Mouse (Mus musculus) hindbrain, embryonic 16.5 days (tissue): ENCODE measurements around the gene Ctdnep1. TPM values are rescaled to one million over a fixed set of nuclear protein-coding genes. Genes with fewer than 3 reads are reported as not detected.

ENCODE experiments used
- ATAC-seq: fragments of 200-750 bp; cut with Nextera tagmentation; 2 replicates; pipeline ENCODE4 v1.8.0; 2017; ENCODE audit warnings: moderate TSS enrichment, moderate library complexity
- H3K27ac ChIP-seq: fragments of 300-500 bp; sonication (generic); 2 replicates; pipeline ENCODE4 v1.5.1; 2014; ENCODE audit warnings: low read depth, mild to moderate bottlenecking, control low read depth, low read length, moderate library complexity
- H3K27me3 ChIP-seq: fragments of 300-500 bp; sonication (generic); replicated peaks from 2 replicates; pipeline ENCODE4 v1.6.1; 2014; ENCODE audit warnings: low read length; ENCODE audit not compliant: control insufficient read depth, insufficient read depth
- H3K36me3 ChIP-seq: fragments of 300-500 bp; sonication (generic); 2 replicates; pipeline ENCODE4 v1.6.1; 2014; ENCODE audit warnings: mild to moderate bottlenecking, low read length, moderate library complexity, mixed read lengths; ENCODE audit not compliant: control insufficient read depth, insufficient read depth
- H3K4me1 ChIP-seq: fragments of 300-500 bp; sonication (generic); 2 replicates; pipeline ENCODE4 v1.6.1; 2014; ENCODE audit warnings: low read depth, low read length; ENCODE audit not compliant: control insufficient read depth, insufficient read depth
- H3K4me2 ChIP-seq: fragments of 300-500 bp; sonication (generic); 2 replicates; pipeline ENCODE4 v1.6.1; 2014; ENCODE audit warnings: mild to moderate bottlenecking, low read length, control low read depth, moderate library complexity
- H3K4me3 ChIP-seq: fragments of 300-500 bp; sonication (generic); 2 replicates; pipeline ENCODE4 v1.5.1; 2014; ENCODE audit warnings: mild to moderate bottlenecking, low read length, control low read depth, moderate library complexity
- H3K9ac ChIP-seq: fragments of 300-500 bp; sonication (generic); 2 replicates; pipeline ENCODE4 v1.6.1; 2014; ENCODE audit warnings: low read depth, mild to moderate bottlenecking, control low read depth, low read length, moderate library complexity
- H3K9me3 ChIP-seq: fragments of 300-500 bp; sonication (generic); 2 replicates; pipeline ENCODE4 v1.6.1; 2014; ENCODE audit warnings: mild to moderate bottlenecking, low read length, moderate library complexity; ENCODE audit not compliant: control insufficient read depth
- WGBS: fragments of 180-500 bp; shearing (Covaris S2); extraction: QIAGEN DNeasy Blood & Tissue Kit; methylation state at CpG from one replicate; pipeline ENCODE4 v1.1.7; 2014; 5-methylcytosine and 5-hydroxymethylcytosine counted together
- polyA plus RNA-seq: library from polyadenylated mRNA; unstranded; fragments of >200 nt; fragmentation: Nextera tagmentation; extraction: Ambion mirVana; gene quantifications from 2 replicates; pipeline ENCODE4 v1.2.1, GENCODE M21; 2015

Ctdnep1 gene
- polyA plus RNA-seq, 1 experiment from 2014 or later = 26.9 TPM

DNA sequence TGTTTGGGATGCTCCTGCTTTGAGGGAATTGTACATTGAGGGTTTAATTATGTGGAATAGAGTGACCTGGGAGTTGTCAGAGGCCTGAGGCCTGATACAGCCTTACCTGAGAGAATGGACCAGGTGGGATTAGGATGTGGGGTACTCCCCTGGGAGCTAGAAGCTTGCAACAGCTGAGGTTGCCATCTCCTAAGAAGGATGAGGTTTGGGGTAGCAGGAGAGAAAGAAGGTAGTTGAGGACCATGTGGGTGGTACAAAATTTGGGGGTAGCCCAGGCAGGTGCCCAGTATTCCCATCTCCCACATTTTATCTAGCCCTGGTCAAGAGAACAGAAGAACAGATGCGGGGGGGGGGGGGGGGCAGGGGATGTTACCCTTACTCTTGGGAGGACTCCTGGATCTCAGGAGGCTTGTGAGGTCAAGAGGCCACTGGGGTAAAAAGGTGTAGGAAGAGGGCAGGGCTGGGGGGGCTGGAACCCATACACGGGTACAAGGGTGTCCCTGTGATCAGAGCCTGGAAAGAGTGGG, 38.6 kb downstream of the Ctdnep1 start:
- Histone ChIP-seq H3K9me3 (no peaks in the 10 kb centered on the region), H3K4me1 (peaks cover 55% of the 10 kb centered on the region), H3K4me2 (peak overlapping the region; percentile 88), H3K27ac (peak overlapping the region; percentile 96), H3K4me3 (peak overlapping the region; percentile 77), H3K36me3 (no peaks in the 10 kb centered on the region), H3K9ac (peak overlapping the region; percentile 92), H3K27me3 (no peaks in the 10 kb centered on the region)
- 25% methylated on average over 2 of the region's 2 CpGs for WGBS
- no peak for ATAC-seq

DNA sequence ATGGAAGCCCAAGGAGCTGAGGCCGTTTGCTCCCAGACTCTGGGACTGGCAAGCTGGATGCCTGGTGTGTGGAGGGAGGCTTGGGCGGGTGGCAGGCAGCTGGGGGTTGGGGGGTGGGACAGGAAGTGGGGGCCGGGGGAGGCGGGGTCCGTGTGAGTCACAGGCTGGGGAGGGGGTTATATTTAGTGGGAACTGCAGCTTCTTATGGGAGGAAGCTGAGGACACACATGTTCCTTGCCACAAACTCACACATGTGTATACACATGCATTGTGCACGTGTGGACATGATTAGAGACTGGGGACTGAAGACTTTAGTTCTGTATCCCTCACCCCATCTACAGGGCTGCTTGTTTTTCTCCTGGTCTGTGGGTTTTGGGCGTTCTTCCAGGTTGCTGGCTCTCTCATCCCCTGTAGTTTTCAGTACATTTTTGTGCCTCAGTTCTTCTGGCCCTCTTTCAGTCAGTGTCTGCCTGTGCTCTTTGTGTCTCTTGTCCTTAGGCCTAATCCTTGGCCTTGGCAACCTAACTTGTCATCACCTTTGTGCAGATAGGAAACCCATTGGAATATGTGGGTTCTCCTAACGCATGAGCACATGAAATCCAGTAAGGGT, 39.2 kb downstream of the Ctdnep1 start:
- Histone ChIP-seq H3K27me3 (no peaks in the 10 kb centered on the region), H3K4me3 (peak overlapping the region; percentile 77), H3K36me3 (no peaks in the 10 kb centered on the region), H3K9me3 (no peaks in the 10 kb centered on the region), H3K27ac (peak overlapping the region; percentile 96), H3K4me2 (peak overlapping the region; percentile 88), H3K4me1 (peaks cover 57% of the 10 kb centered on the region), H3K9ac (peak overlapping the region; percentile 92)
- 16% methylated on average over 7 of the region's 8 CpGs for WGBS
- ATAC-seq = no peak

DNA sequence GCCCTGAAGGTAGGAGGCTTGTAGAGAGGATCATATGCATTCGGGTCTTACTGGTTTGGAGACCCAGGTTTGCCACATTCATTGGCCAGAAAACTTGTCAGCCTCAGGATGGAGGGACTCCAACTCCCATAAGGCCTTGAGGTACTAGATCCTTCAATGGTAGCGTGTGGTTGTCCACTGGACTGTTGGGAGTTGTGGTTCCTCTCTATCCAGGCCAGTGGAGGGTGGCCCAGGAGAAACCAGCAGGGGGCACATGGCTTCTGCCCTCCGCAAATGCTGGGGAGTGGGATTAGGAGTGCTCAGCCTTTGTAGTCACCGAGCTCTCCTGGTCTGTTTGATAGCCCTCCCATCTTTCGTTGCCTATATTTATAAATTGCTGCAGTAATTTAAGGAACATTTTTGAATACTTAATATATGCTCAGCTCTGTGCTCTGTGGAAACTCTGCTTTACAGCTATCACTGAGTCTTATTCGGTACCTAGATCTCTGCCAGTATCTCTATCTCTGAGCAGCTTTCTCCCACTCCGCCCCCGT, 39.8 kb downstream of the Ctdnep1 start:
- H3K9ac ChIP-seq = peak overlapping the region; percentile 92
- WGBS = under 1% methylated on average over 8 of the region's 8 CpGs
- H3K4me1 ChIP-seq = peaks cover 62% of the 10 kb centered on the region
- H3K4me2 ChIP-seq = peak overlapping the region; percentile 88
- ATAC-seq = peak; percentile 69
- no peaks in the 10 kb centered on the region for H3K27me3 ChIP-seq
- H3K9me3 ChIP-seq = no peaks in the 10 kb centered on the region
- H3K27ac ChIP-seq = peak overlapping the region; percentile 96
- H3K36me3 ChIP-seq = no peaks in the 10 kb centered on the region
- peak overlapping the region; percentile 77 for H3K4me3 ChIP-seq

DNA sequence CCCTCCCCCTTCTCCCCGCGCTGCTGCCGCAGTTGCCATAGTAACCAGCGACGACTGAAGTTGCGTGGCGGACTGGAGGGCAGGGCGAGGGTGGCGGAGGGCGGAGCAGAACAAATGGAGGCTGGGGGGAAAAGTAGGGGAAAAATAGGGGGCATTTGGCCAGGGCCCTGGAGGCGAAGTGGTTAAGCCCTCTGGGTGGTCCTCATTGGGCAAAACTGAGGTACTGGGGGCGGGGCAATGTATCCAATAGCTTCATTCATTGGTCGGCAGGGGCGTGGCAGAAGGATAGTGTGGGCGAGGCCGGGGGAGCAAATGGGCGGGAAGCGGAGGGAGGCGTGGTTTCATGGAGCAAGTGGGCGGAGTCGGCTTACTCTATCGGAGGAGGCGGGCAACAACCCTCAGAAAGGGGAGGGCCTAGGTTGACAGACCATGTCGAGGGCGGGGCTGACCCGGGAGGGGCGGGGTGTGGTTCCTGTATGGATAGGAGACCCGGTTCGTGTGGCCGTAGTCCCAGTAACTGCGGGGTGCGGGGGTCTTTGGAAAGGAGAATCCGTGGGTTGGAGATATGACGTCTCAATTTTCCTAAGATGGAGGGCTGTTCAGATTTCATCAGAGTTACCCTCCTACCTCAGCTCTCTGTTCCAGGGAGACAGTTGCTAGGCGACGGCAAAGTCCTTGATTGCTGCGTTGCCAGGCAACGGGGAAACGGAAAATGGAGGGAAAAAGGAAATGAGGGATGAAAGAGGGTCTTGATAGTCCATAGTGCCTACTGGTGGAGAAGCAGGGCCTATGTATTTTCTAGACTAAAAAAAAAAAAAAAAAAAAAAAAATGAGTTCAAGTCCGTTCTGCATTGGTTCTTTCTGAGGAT, 40.5 kb downstream of the Ctdnep1 start:
- Histone ChIP-seq H3K27ac (peak overlapping the region; percentile 96), H3K27me3 (no peaks in the 10 kb centered on the region), H3K36me3 (no peaks in the 10 kb centered on the region), H3K9me3 (no peaks in the 10 kb centered on the region), H3K4me2 (peak overlapping the region; percentile 88), H3K9ac (peak overlapping the region; percentile 92), H3K4me3 (peak overlapping the region; percentile 77), H3K4me1 (peaks cover 69% of the 10 kb centered on the region)
- WGBS = under 1% methylated on average over 40 of the region's 40 CpGs
- ATAC-seq = peak; percentile 79

DNA sequence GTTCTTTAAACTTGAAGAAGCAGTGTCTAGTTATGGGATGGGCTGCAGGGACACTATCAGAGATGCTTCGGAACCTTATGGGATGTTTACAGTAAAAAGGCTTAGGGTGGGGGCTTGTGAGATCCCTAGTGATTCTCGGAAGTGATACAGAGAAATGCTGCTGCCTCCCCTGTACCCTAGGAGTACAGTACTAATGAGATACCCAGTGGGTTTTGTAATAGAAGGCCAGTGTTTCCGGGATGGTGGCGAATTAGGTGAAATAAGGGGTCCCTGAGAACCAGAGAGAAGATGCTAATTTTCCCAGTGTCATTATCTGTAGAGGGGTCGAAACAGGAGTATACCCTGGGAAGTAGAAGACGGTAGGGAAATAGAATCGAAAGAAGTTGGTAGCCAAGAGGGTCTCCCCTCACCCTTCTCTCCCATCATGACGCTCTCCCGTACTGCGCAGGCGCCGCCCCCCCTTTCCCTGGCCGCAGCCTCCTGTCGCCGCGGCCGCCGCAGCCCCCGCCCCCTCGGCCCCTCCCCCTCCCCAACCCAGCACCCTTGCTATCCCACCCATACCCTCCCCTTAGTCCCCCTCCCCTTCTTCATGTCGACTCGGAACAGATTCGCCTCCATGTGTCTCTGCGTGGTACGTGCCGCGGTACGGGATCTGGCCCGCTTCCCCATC, 42.7 kb downstream of the Ctdnep1 start:
- no peaks in the 10 kb centered on the region for H3K9me3 ChIP-seq
- whole genome bisulfite sequencing = 2% methylated on average over 23 of the region's 29 CpGs
- peak overlapping the region; percentile 52 for H3K27ac ChIP-seq
- peaks cover 81% of the 10 kb centered on the region for H3K4me1 ChIP-seq
- H3K27me3 ChIP-seq = no peaks in the 10 kb centered on the region
- H3K4me2 ChIP-seq = peak overlapping the region; percentile 61
- H3K4me3 ChIP-seq = peak overlapping the region; percentile 42
- peak overlapping the region; percentile 62 for H3K9ac ChIP-seq
- ATAC-seq = no peak
- no peaks in the 10 kb centered on the region for H3K36me3 ChIP-seq

DNA sequence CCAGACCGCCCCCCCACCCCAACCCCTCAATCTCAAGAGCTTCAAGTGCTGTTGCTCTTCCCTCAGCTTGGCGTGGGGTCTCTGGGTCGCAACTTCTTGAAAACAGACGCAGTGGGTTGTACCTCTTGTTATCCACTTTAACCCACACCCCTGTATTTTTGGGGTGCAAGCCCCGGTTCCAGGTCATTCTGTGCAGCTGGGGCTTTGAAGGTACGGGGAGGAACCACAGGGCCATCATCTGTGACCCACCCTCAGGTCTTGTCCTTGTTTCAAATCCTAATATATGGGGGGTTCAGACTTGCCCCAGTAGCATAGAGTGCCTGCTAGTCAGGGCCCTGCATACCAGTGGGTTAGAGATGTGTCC, 43.2 kb downstream of the Ctdnep1 start:
- H3K9me3 ChIP-seq = no peaks in the 10 kb centered on the region
- ATAC-seq = no peak
- peak overlapping the region; percentile 61 for H3K4me2 ChIP-seq
- peak overlapping the region; percentile 62 for H3K9ac ChIP-seq
- H3K4me1 ChIP-seq = peaks cover 85% of the 10 kb centered on the region
- H3K4me3 ChIP-seq = peak overlapping the region; percentile 42
- 11% methylated on average over 6 of the region's 6 CpGs for WGBS
- peak overlapping the region; percentile 13; the same call in 1 of the 2 replicates for H3K27ac ChIP-seq
- H3K36me3 ChIP-seq = no peaks in the 10 kb centered on the region
- no peaks in the 10 kb centered on the region for H3K27me3 ChIP-seq

DNA sequence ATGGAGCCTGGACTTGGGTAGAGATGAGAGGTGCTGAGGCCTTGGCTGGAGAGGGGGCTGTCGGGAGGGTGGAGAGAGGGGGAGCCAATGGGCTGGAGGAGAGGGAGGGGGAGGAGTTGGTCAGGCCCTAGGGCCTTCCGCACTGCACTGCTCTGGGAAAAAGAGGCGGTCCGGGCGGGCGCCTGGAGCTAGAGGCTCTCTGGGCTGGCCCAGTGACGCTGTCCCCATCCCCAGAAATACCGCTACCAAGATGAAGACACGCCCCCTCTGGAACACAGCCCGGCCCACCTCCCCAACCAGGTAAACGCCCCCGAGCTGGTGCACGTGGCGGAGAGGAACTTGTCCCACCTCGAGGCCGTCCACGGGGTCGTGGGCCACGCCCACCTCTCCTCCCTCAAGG, 45.7 kb downstream of the Ctdnep1 start:
- Histone ChIP-seq H3K27me3 (no peaks in the 10 kb centered on the region), H3K9ac (peak overlapping the region; percentile 49), H3K36me3 (peaks cover 9% of the 10 kb centered on the region), H3K4me1 (peaks cover 82% of the 10 kb centered on the region), H3K4me3 (peak overlapping the region; percentile 26), H3K9me3 (no peaks in the 10 kb centered on the region), H3K4me2 (peak overlapping the region; percentile 68), H3K27ac (peak overlapping the region; percentile 94)
- no peak for ATAC-seq
- 5% methylated on average over 19 of the region's 19 CpGs for WGBS

DNA sequence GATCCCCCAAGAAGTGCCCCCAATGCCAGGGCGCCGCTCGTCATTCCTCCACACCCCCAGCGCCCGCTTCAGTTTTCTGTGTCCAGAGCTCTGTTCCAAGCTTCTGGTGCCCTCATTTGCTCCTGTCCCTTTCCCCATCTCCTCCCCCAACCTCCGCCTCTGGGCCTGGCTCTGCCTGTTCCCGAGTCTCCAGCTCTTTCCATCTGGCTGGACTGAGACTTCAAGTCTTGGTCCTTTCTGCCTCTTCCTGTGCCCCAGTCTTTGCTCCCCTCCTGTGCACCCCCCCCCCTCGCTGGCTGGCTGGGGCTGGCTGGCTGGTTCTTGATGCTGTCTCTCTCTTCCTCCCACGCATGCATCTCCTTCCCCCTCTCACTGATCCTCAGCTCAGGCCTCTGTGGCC, 46.4 kb downstream of the Ctdnep1 start:
- H3K27ac ChIP-seq = peak overlapping the region; percentile 94
- no peak for ATAC-seq
- peak overlapping the region; percentile 26; the same call in 1 of the 2 replicates for H3K4me3 ChIP-seq
- H3K9ac ChIP-seq = peak overlapping the region; percentile 57
- H3K36me3 ChIP-seq = peaks cover 16% of the 10 kb centered on the region
- WGBS = 24% methylated on average over 9 of the region's 9 CpGs
- H3K9me3 ChIP-seq = no peaks in the 10 kb centered on the region
- H3K4me2 ChIP-seq = peak overlapping the region; percentile 68
- H3K4me1 ChIP-seq = peaks cover 76% of the 10 kb centered on the region
- H3K27me3 ChIP-seq = no peaks in the 10 kb centered on the region
